Mouse (Mus musculus) CH12.LX (cell line): ENCODE measurements at regions not wholly inside any gene's neighbourhood (a gene's known extent, or its start where the extent isn't known, plus 50 kb on each side); places are given as distances from the start of the nearest gene placed in this dataset.

Experiments used
- DNase-seq: peaks from one replicate; pipeline ENCODE4 v3.0.0-alpha.2; 2013; ENCODE audit errors: extremely low read depth
- H3K27ac ChIP-seq: 2 replicates; pipeline ENCODE4 v1.5.1; 2012; ENCODE audit warnings: low read depth, mild to moderate bottlenecking, control low read depth, moderate library complexity; ENCODE audit not compliant: insufficient read depth
- H3K27me3 ChIP-seq: replicated peaks from 2 replicates; pipeline ENCODE3; 2012; ENCODE audit warnings: inconsistent platforms
- H3K36me3 ChIP-seq, 2 experiments: replicated peaks in 1 of 2; 2 replicates each; pipeline versions ENCODE3 to v1.6.1; 2012; ENCODE audit warnings: inconsistent platforms in 1 of 2, low read length in 1 of 2, mild to moderate bottlenecking in 1 of 2, mixed read lengths in 1 of 2, moderate library complexity in 1 of 2; ENCODE audit not compliant: control insufficient read depth in 1 of 2, insufficient read depth in 1 of 2
- H3K4me1 ChIP-seq, 2 experiments: 2 replicates each; pipeline ENCODE4 v1.6.1; 2012; ENCODE audit warnings: inconsistent platforms in 1 of 2, moderate library complexity in 1 of 2; ENCODE audit not compliant: insufficient read depth in 2 of 2, control insufficient read depth in 1 of 2
- H3K4me2 ChIP-seq: 2 replicates; pipeline ENCODE4 v1.6.1; 2012; ENCODE audit warnings: low read depth, mild to moderate bottlenecking, control low read depth; ENCODE audit not compliant: poor library complexity, insufficient read depth, severe bottlenecking
- H3K4me3 ChIP-seq, 3 experiments: fragments of 150-350 bp in 1 of 3; sonication (generic) in 1 of 3; replicated peaks in 1 of 3; 2 replicates each; pipeline versions ENCODE3 to v1.5.1; 2011 to 2012; ENCODE audit warnings: low read depth in 2 of 3, low read length in 2 of 3, mild to moderate bottlenecking in 2 of 3, moderate library complexity in 2 of 3, control low read depth in 1 of 3, improper control_type of control experiment in 1 of 3, inconsistent platforms in 1 of 3, mixed read lengths in 1 of 3; ENCODE audit not compliant: poor library complexity in 1 of 3
- H3K79me2 ChIP-seq: replicated peaks from 2 replicates; pipeline ENCODE4 v1.6.1; 2012; ENCODE audit warnings: mild to moderate bottlenecking, moderate library complexity; ENCODE audit not compliant: control insufficient read depth, poor library complexity, insufficient read depth, severe bottlenecking; ENCODE audit errors: extremely low read depth
- H3K9ac ChIP-seq: 2 replicates; pipeline ENCODE4 v1.6.1; 2012; ENCODE audit warnings: low read depth, mild to moderate bottlenecking, control low read depth, moderate library complexity; ENCODE audit not compliant: insufficient read depth
- H3K9me3 ChIP-seq: replicated peaks from 2 replicates; pipeline ENCODE3; 2012; ENCODE audit warnings: low read length, inconsistent platforms, mixed read lengths
- CHD2 ChIP-seq: IDR thresholded peaks from 2 replicates; pipeline ENCODE4 v1.6.1; 2011; ENCODE audit warnings: low read length, improper control_type of control experiment
- E2F4 ChIP-seq: IDR thresholded peaks from 2 replicates; pipeline ENCODE4 v1.6.1; 2011; ENCODE audit warnings: low read depth, low read length, improper control_type of control experiment; ENCODE audit not compliant: insufficient replicate concordance
- ELF1 ChIP-seq: IDR thresholded peaks from 2 replicates; pipeline ENCODE4 v1.6.1; 2014; ENCODE audit warnings: low read depth, mild to moderate bottlenecking, inconsistent platforms, low read length, improper control_type of control experiment
- GABPA ChIP-seq: IDR thresholded peaks from 2 replicates; pipeline ENCODE4 v1.6.1; 2012; ENCODE audit warnings: low read depth, low read length, improper control_type of control experiment, inconsistent platforms; ENCODE audit not compliant: insufficient replicate concordance
- HCFC1 ChIP-seq: IDR thresholded peaks from 2 replicates; pipeline ENCODE4 v1.6.1; 2012; ENCODE audit warnings: low read depth, mild to moderate bottlenecking, inconsistent platforms, low read length, improper control_type of control experiment
- IRF4 ChIP-seq: IDR thresholded peaks from 2 replicates; pipeline ENCODE4 v1.6.1; 2014; ENCODE audit warnings: low read depth, mild to moderate bottlenecking, inconsistent platforms, low read length, improper control_type of control experiment
- JUND ChIP-seq: conservative IDR thresholded peaks from 2 replicates; pipeline ENCODE4 v1.6.1; 2011; ENCODE audit warnings: low read depth, low read length, improper control_type of control experiment
- KAT2A ChIP-seq: IDR thresholded peaks from 2 replicates; pipeline ENCODE4 v1.6.1; 2012; ENCODE audit warnings: low read length, improper control_type of control experiment, inconsistent platforms; ENCODE audit not compliant: insufficient replicate concordance
- MAFK ChIP-seq: IDR thresholded peaks from 2 replicates; pipeline ENCODE4 v1.6.1; 2011; ENCODE audit warnings: low read length, improper control_type of control experiment; ENCODE audit not compliant: insufficient replicate concordance
- MAZ ChIP-seq: IDR thresholded peaks from 2 replicates; pipeline ENCODE4 v1.6.1; 2012; ENCODE audit warnings: low read depth, mild to moderate bottlenecking, inconsistent platforms, low read length, improper control_type of control experiment, moderate library complexity
- MYC ChIP-seq: IDR thresholded peaks from 2 replicates; pipeline ENCODE4 v1.6.1; 2011; ENCODE audit warnings: low read depth, mild to moderate bottlenecking, improper control_type of control experiment, low read length
- NRF1 ChIP-seq: IDR thresholded peaks from 2 replicates; pipeline ENCODE4 v1.6.1; 2014; ENCODE audit warnings: low read depth, mild to moderate bottlenecking, inconsistent platforms, low read length, improper control_type of control experiment, moderate library complexity
- PAX5 ChIP-seq: IDR thresholded peaks from 2 replicates; pipeline ENCODE4 v1.6.1; 2012; ENCODE audit warnings: low read length, inconsistent platforms, mixed read lengths
- POLR2AphosphoS2 ChIP-seq: IDR thresholded peaks from 2 replicates; pipeline ENCODE4 v1.6.1; 2011; ENCODE audit warnings: low read depth, low read length, improper control_type of control experiment
- RAD21 ChIP-seq: IDR thresholded peaks from 2 replicates; pipeline ENCODE4 v1.6.1; 2011; ENCODE audit warnings: low read depth, mild to moderate bottlenecking, low read length, improper control_type of control experiment, moderate library complexity
- SMC3 ChIP-seq: IDR thresholded peaks from 2 replicates; pipeline ENCODE4 v1.6.1; 2011; ENCODE audit warnings: low read depth, low read length, improper control_type of control experiment
- TBP ChIP-seq: conservative IDR thresholded peaks from 2 replicates; pipeline ENCODE4 v1.6.1; 2011; ENCODE audit warnings: low read depth, low read length, improper control_type of control experiment
- TCF12 ChIP-seq: IDR thresholded peaks from 2 replicates; pipeline ENCODE4 v1.6.1; 2014; ENCODE audit warnings: low read depth, mild to moderate bottlenecking, inconsistent platforms, low read length, improper control_type of control experiment
- USF1 ChIP-seq: IDR thresholded peaks from 2 replicates; pipeline ENCODE4 v1.6.1; 2014; ENCODE audit warnings: low read depth, mild to moderate bottlenecking, inconsistent platforms, low read length, improper control_type of control experiment
- ZC3H11A ChIP-seq: IDR thresholded peaks from 2 replicates; pipeline ENCODE4 v1.6.1; 2012; ENCODE audit warnings: low read depth, mild to moderate bottlenecking, inconsistent platforms, low read length, improper control_type of control experiment
- ZMIZ1 ChIP-seq: IDR thresholded peaks from 2 replicates; pipeline ENCODE4 v1.6.1; 2012; ENCODE audit warnings: low read depth, mild to moderate bottlenecking, inconsistent platforms, low read length, improper control_type of control experiment
- ZNF384 ChIP-seq: IDR thresholded peaks from 2 replicates; pipeline ENCODE4 v1.6.1; 2012; ENCODE audit warnings: low read depth, low read length, improper control_type of control experiment, inconsistent platforms
- dilution Hi-C: fragments of 300-500 bp; cut with MboI; formaldehyde crosslinking; loops from 2 replicates; pipeline ENCODE4 v1.14.3; 2020; ENCODE audit warnings: low sequenced_read_pairs; ENCODE audit not compliant: extremely low pct_unique_long_range_greater_than_20kb, extremely low pct_ligation_motif_present
- in situ Hi-C: fragments of 300-500 bp; cut with MboI; formaldehyde crosslinking; loops from 3 replicates; pipeline ENCODE4 v1.14.3; 2019; ENCODE audit warnings: low sequenced_read_pairs, low pct_ligation_motif_present, low pct_unique_long_range_greater_than_20kb, mixed read lengths

DNA sequence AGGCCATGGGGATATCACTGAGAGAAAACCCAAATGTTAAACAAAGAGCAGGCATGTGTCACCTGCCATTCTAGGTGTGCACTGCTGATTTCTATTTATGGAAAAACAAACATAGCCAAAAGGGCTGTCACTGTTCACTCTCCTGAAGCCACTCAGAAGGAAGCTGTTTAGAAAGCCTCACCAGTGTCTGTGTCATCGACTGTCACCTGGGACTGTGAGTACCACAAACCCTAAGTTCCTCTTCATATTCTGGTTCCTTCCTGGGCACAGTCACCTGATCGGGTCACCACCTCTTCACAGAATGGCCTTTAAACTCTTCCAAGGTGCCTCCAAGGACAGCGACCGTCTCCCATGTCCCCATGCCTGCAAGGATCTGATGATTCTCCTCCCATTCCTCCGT, 183.5 kb downstream of the Sptssa start:
- Histone ChIP-seq H3K36me3 (no peaks in the 10 kb centered on the region), H3K9ac (no peak overlapping the region), H3K79me2 (no peaks in the 10 kb centered on the region), H3K4me3 (no peak overlapping the region), H3K27ac (no peak overlapping the region), H3K9me3 (no peaks in the 10 kb centered on the region), H3K4me2 (no peak overlapping the region), H3K27me3 (no peaks in the 10 kb centered on the region), H3K4me1 (peaks cover 0 to 18% of the 10 kb centered on the region in 2 experiments; a peak in 2 of 4 replicates)
- dilution Hi-C loops (no loop called here), in situ Hi-C loops (no loop called here)
- DNase-seq = no peak
- TF ChIP-seq GABPA = no peak
- no peak for TF ChIP-seq USF1

DNA sequence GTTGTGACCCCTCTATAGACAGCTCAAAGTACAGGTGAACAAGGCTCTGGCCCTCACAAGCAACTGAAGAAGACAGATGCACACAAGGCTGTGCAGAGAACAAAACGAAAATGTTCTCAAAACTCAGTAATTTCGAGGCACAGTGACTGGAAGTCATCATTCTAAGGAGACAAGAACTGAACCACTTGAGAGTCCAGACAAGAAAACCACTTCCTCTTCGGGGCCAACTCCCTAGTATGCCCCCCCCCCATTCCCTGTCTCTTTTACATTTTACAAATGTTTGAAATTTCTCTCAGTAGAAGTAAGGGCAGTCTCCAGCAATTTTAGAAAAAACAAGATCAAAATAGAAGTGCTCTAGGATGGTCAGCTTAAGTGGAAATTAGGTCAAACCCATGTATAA, 184.0 kb downstream of the Sptssa start:
- Histone ChIP-seq H3K9ac (no peak overlapping the region), H3K27ac (no peak overlapping the region), H3K27me3 (no peaks in the 10 kb centered on the region), H3K4me3 (no peak overlapping the region), H3K79me2 (no peaks in the 10 kb centered on the region), H3K4me2 (no peak overlapping the region), H3K4me1 (peaks cover 0 to 18% of the 10 kb centered on the region in 2 experiments; a peak in 2 of 4 replicates), H3K9me3 (no peaks in the 10 kb centered on the region), H3K36me3 (no peaks in the 10 kb centered on the region)
- dilution Hi-C loops = no loop called here
- TF ChIP-seq MAZ = no peak
- TF ChIP-seq IRF4 = no peak
- no peak for TF ChIP-seq NRF1
- no peak for TF ChIP-seq ZMIZ1
- DNase-seq = no peak
- in situ Hi-C loops = no loop called here

DNA sequence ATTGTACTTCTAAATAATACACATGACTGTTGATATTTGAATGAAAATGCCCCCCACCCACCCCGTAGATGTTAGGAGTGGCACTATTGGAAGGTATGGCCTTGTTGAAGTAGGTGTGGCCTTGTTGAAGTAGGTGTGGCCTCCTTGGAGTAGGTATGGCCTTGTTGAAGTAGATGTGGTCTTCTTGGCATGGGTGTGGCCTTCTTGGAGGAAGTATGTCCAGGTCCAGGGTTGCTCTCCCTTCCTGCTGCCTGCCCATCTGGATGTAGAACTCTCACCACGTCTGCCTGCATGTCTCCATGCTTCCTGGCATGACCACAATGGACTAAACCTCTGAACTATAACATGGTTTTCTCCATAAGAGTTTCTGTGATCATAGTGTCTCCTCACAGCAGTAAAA, 188.7 kb downstream of the Sptssa start:
- Histone ChIP-seq H3K27ac (no peak overlapping the region), H3K79me2 (no peaks in the 10 kb centered on the region), H3K4me2 (no peak overlapping the region), H3K9ac (no peak overlapping the region), H3K4me3 (no peak overlapping the region), H3K9me3 (no peaks in the 10 kb centered on the region), H3K27me3 (no peaks in the 10 kb centered on the region), H3K36me3 (no peaks in the 10 kb centered on the region), H3K4me1 (peaks cover 0 to 11% of the 10 kb centered on the region in 2 experiments; a peak in 2 of 4 replicates)
- no peak for DNase-seq
- in situ Hi-C loops (no loop called here), dilution Hi-C loops (no loop called here)
- TF ChIP-seq SMC3 = no peak
- no peak for TF ChIP-seq POLR2AphosphoS2
- no peak for TF ChIP-seq JUND
- TF ChIP-seq GABPA = no peak
- TF ChIP-seq TBP = no peak
- no peak for TF ChIP-seq HCFC1
- no peak for TF ChIP-seq ELF1
- no peak for TF ChIP-seq MAFK
- no peak for TF ChIP-seq MYC
- no peak for TF ChIP-seq E2F4
- TF ChIP-seq MAZ = no peak
- TF ChIP-seq ZC3H11A = no peak
- TF ChIP-seq CHD2 = no peak
- TF ChIP-seq PAX5 = no peak
- no peak for TF ChIP-seq TCF12
- TF ChIP-seq RAD21 = no peak
- TF ChIP-seq ZNF384 = no peak
- no peak for TF ChIP-seq KAT2A
